Mouse (Mus musculus): Measurements from ENCODE around the gene Slc22a30. TPM values are rescaled to one million over a fixed set of nuclear protein-coding genes. Genes with fewer than 3 reads are reported as not detected.
"Not testable (repeated sequence)": the region's sequence is repeated elsewhere in the genome, so short reads cannot be mapped to it uniquely, and the experiment has no call there.

The Slc22a30 gene
- total RNA-seq (2015): not detected in 2 replicates
- not detected in 2 replicates for total RNA-seq (2017)

DNA sequence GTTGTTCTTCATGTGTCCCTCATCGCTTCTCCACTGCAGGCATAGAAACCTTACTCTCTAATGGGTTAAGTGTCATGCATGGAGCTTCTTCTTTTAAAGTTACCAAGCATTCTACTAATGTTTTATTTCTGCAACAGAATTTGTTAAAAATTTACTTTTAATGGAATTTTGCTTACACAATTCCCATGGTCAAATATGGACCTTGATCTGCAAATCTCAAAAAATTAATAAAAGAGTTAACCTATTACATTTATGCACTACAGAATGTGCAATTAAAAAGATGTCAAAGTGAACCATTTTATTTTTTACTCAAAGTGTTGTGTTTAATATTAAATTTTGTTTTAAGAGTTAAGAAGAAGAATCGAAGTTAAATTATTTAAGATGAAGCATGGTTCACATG, at the start of gene Slc22a30:
Gene Slc22a30 (minus strand): TSS at position 101 of the 400 bp plus-strand sequence.
- ATAC-seq (ENCODE audit: poor library complexity, severe bottlenecking): not testable (repeated sequence)

DNA sequence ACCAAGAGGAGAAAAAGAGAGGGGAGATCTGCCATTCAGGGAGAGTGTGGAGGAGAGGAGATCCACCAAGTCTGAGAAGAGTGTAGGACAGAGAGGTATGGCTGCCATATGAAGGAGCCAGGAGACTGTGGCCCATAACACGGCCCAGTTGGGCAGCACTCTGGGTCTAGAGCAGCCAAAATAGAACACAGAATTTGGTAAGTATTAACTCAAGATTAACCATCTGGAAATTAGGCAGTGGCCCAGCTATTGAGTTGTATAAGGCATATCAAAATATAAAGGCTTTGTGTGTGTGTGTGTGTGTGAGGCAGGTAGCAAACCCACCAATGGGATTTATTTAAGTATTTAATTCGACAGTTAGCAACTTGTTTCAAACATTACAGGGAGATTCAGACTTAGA, 43.4 kb upstream of the Slc22a30 start:
- no peak for ATAC-seq (ENCODE audit: poor library complexity, severe bottlenecking)

DNA sequence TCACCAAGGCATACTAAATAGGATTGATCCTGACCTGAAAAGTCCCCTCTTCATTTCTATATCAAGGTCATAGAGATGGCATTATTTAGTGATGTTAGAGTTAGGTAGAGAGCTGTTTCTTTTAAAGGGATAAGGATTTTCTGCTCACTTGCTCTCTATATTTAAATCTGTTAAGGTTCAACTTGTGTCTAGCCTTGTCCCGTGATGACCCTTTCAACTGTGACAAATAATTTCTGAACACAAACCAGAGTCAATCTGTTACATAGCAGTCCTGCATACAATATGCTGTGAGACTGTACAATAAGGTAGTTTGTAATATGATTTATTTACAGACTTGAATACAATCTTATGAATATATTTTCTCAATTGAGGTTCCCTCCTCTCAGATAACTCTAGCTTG, 42.6 kb upstream of the Slc22a30 start:
- no peak for ATAC-seq (ENCODE audit: poor library complexity, severe bottlenecking)

DNA sequence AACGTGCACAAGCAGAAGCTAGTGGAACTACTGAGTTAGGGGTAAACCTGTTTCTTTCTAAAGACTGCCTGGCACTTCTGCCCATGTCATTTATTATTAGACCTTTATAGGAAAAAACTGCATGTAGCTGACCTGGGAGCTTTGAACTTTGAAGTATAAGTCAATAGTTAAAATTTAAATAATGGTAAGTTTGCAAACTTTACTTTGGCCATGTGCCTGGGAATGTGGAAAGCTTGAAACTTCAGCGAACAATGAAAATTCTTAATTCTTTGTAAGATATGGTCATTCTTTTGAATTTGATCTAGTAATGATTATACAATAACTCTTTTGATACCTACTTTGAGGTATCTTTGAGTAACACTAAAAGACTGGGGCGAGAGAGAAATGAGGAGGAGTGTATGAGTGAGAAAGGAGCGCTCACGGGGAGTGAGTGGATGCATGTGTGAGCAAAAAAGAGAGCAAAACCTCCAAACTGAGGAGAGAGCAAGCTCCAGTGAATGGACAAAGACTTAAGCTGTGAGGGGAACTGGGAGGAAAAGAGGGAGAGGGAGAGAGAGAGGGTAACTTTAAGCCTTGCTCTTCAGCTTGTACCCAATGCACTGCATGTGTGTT, 26.2 kb upstream of the Slc22a30 start:
- ATAC-seq (ENCODE audit: poor library complexity, severe bottlenecking): no peak

DNA sequence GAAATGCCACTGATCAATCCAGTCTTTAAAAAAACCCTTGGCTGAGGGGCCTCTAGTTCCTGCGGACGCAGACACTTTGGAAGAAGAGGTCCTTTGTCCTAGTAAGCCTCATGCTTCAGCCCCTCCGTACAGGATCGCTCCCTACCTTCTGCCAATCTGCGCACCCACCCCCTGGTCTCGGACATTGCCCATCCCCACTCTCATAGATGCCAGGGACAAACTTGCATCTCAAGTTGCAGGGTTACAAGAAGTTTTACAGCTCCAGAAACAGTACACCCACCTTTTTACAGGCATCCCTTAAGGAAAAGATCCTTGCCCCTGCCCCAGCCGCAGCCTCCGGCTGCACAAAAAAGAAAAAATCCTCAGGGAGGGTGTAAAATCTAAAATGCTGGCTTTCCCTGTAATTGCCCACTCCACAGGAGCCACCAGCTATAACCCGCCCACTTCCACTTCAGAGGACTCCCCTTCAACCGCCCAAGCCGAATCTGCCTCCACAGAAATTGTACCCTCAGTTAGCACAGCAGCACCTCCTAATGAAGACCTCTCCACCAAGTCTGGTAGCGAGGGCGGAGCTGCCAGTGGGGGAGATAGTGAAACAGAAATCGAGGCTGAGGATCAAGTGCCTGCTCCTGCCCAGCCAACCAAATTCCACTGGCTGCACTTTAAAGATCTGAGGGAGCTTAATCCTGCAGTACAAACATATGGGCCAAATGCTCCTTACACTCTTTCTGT, 2.5 kb upstream of the Slc22a30 start:
- ATAC-seq (ENCODE audit: poor library complexity, severe bottlenecking): not testable (repeated sequence)

Other genes starting within 250 kb of the Slc22a30 start
- not detected in 2 replicates for gene Slc22a29, start 186.2 kb downstream of the Slc22a30 start, total RNA-seq (2015)
- not detected in 2 replicates for gene Slc22a29, start 186.2 kb downstream of the Slc22a30 start, total RNA-seq (2017)
- not detected in 2 replicates for gene Slc22a8, start 186.1 kb upstream of the Slc22a30 start, total RNA-seq (2015)
- not detected in 2 replicates for gene Slc22a8, start 186.1 kb upstream of the Slc22a30 start, total RNA-seq (2017)
- gene Slc22a6, start 212.9 kb upstream of the Slc22a30 start, total RNA-seq (2015): not detected in 2 replicates
- not detected in 2 replicates for gene Slc22a6, start 212.9 kb upstream of the Slc22a30 start, total RNA-seq (2017)

Data from megakaryocyte, adult 5-6 weeks (primary cell).